Mouse (Mus musculus): Measurements from ENCODE around the gene Anxa9. TPM values are rescaled to one million over a fixed set of nuclear protein-coding genes. Genes with fewer than 3 reads are reported as not detected.

Anxa9 gene
- polyA plus RNA-seq, 1 experiment from 2014 or later, result 0.84 TPM

- Histone ChIP-seq H3K36me3 (ENCODE audit: control insufficient read depth, insufficient read depth, low read length) (peaks cover 26% of the 10 kb centered on the region), H3K4me3 (ENCODE audit: low read depth, low read length) (no peak overlapping the region), H3K27ac (ENCODE audit: low read depth, low read length) (no peak overlapping the region), H3K4me2 (no peak overlapping the region), H3K27me3 (ENCODE audit: control insufficient read depth, insufficient read depth, low read length) (no peaks in the 10 kb centered on the region), H3K9ac (ENCODE audit: low read depth, low read length) (no peak overlapping the region), H3K9me3 (replicated peaks; ENCODE audit: control insufficient read depth, low read length) (no peaks in the 10 kb centered on the region), H3K4me1 (ENCODE audit: control insufficient read depth, insufficient read depth, low read length) (peaks cover 4% of the 10 kb centered on the region; the same call in 1 of the 2 replicates)
- 87% methylated on average over 4 of the region's 4 CpGs for WGBS (ENCODE audit: insufficient replicate concordance)
- no peak for ATAC-seq (replicated peaks; ENCODE audit: insufficient number of reproducible peaks, low FRiP score, low TSS enrichment)
Observed at GRCm38 (mm10) chr3:95261975-95262374, 45.0 kb downstream of the Anxa9 start.

GRCm38 (mm10) chr3:95256931-95257330, 50.0 kb downstream of the Anxa9 start:
- no peaks in the 10 kb centered on the region for H3K4me1 ChIP-seq (ENCODE audit: control insufficient read depth, insufficient read depth, low read length)
- H3K27me3 ChIP-seq (ENCODE audit: control insufficient read depth, insufficient read depth, low read length), result no peaks in the 10 kb centered on the region
- no peak overlapping the region for H3K4me3 ChIP-seq (ENCODE audit: low read depth, low read length)
- H3K27ac ChIP-seq (ENCODE audit: low read depth, low read length), result no peak overlapping the region
- H3K36me3 ChIP-seq (ENCODE audit: control insufficient read depth, insufficient read depth, low read length), result peaks cover 18% of the 10 kb centered on the region
- H3K4me2 ChIP-seq, result no peak overlapping the region
- WGBS (ENCODE audit: insufficient replicate concordance), result 82% methylated on average over 5 of the region's 5 CpGs
- H3K9ac ChIP-seq (ENCODE audit: low read depth, low read length), result no peak overlapping the region
- H3K9me3 ChIP-seq (replicated peaks; ENCODE audit: control insufficient read depth, low read length), result no peaks in the 10 kb centered on the region
- ATAC-seq (replicated peaks; ENCODE audit: insufficient number of reproducible peaks, low FRiP score, low TSS enrichment), result no peak

GRCm38 (mm10) chr3:95250783-95251424, 56.1 kb downstream of the Anxa9 start, which contains the start of gene Bnipl:
Gene Bnipl, minus strand, starts transcription at chr3:95251193.
- no peak within 1 kb of the TSS for H3K4me2 ChIP-seq
- ATAC-seq (replicated peaks; ENCODE audit: insufficient number of reproducible peaks, low FRiP score, low TSS enrichment), result no peak
- H3K9ac ChIP-seq (ENCODE audit: low read depth, low read length), result no peak within 1 kb of the TSS
- H3K4me3 ChIP-seq (ENCODE audit: low read depth, low read length), result no peak within 1 kb of the TSS
- no peaks in the 10 kb centered on the region for H3K9me3 ChIP-seq (replicated peaks; ENCODE audit: control insufficient read depth, low read length)
- H3K27me3 ChIP-seq (ENCODE audit: control insufficient read depth, insufficient read depth, low read length), result no peaks in the 10 kb centered on the region
- no peak within 1 kb of the TSS for H3K27ac ChIP-seq (ENCODE audit: low read depth, low read length)
- 40% methylated on average over 7 of the region's 7 CpGs for WGBS (ENCODE audit: insufficient replicate concordance)
- H3K36me3 ChIP-seq (ENCODE audit: control insufficient read depth, insufficient read depth, low read length), result peaks cover 5% of the 10 kb centered on the region; the same call in 1 of the 2 replicates
- no peaks in the 10 kb centered on the region for H3K4me1 ChIP-seq (ENCODE audit: control insufficient read depth, insufficient read depth, low read length)

GRCm38 (mm10) chr3:95250361-95250760, 56.6 kb downstream of the Anxa9 start:
- no peaks in the 10 kb centered on the region for H3K27me3 ChIP-seq (ENCODE audit: control insufficient read depth, insufficient read depth, low read length)
- no peaks in the 10 kb centered on the region for H3K4me1 ChIP-seq (ENCODE audit: control insufficient read depth, insufficient read depth, low read length)
- no peak overlapping the region for H3K4me3 ChIP-seq (ENCODE audit: low read depth, low read length)
- H3K27ac ChIP-seq (ENCODE audit: low read depth, low read length), result no peak overlapping the region
- H3K4me2 ChIP-seq, result no peak overlapping the region
- peaks cover 5% of the 10 kb centered on the region; the same call in 1 of the 2 replicates for H3K36me3 ChIP-seq (ENCODE audit: control insufficient read depth, insufficient read depth, low read length)
- ATAC-seq (replicated peaks; ENCODE audit: insufficient number of reproducible peaks, low FRiP score, low TSS enrichment), result no peak
- 72% methylated on average over 5 of the region's 5 CpGs for WGBS (ENCODE audit: insufficient replicate concordance)
- H3K9me3 ChIP-seq (replicated peaks; ENCODE audit: control insufficient read depth, low read length), result no peaks in the 10 kb centered on the region
- H3K9ac ChIP-seq (ENCODE audit: low read depth, low read length), result no peak overlapping the region

- no peaks in the 10 kb centered on the region for H3K9me3 ChIP-seq (replicated peaks; ENCODE audit: control insufficient read depth, low read length)
- WGBS (ENCODE audit: insufficient replicate concordance), result 67% methylated on average over 1 of the region's 1 CpGs
- H3K27me3 ChIP-seq (ENCODE audit: control insufficient read depth, insufficient read depth, low read length), result no peaks in the 10 kb centered on the region
- H3K27ac ChIP-seq (ENCODE audit: low read depth, low read length), result no peak overlapping the region
- no peaks in the 10 kb centered on the region for H3K4me1 ChIP-seq (ENCODE audit: control insufficient read depth, insufficient read depth, low read length)
- no peak overlapping the region for H3K4me2 ChIP-seq
- no peak overlapping the region for H3K9ac ChIP-seq (ENCODE audit: low read depth, low read length)
- no peak overlapping the region for H3K4me3 ChIP-seq (ENCODE audit: low read depth, low read length)
- no peak for ATAC-seq (replicated peaks; ENCODE audit: insufficient number of reproducible peaks, low FRiP score, low TSS enrichment)
- no peaks in the 10 kb centered on the region for H3K36me3 ChIP-seq (ENCODE audit: control insufficient read depth, insufficient read depth, low read length)
Observed at GRCm38 (mm10) chr3:95247660-95248336, 59.2 kb downstream of the Anxa9 start.

- Histone ChIP-seq H3K36me3 (ENCODE audit: control insufficient read depth, insufficient read depth, low read length) (no peaks in the 10 kb centered on the region), H3K4me1 (ENCODE audit: control insufficient read depth, insufficient read depth, low read length) (no peaks in the 10 kb centered on the region), H3K27ac (ENCODE audit: low read depth, low read length) (no peak overlapping the region), H3K27me3 (ENCODE audit: control insufficient read depth, insufficient read depth, low read length) (no peaks in the 10 kb centered on the region), H3K4me2 (no peak overlapping the region), H3K4me3 (ENCODE audit: low read depth, low read length) (no peak overlapping the region), H3K9ac (ENCODE audit: low read depth, low read length) (no peak overlapping the region), H3K9me3 (replicated peaks; ENCODE audit: control insufficient read depth, low read length) (no peaks in the 10 kb centered on the region)
- 80% methylated on average over 5 of the region's 5 CpGs for WGBS (ENCODE audit: insufficient replicate concordance)
- ATAC-seq (replicated peaks; ENCODE audit: insufficient number of reproducible peaks, low FRiP score, low TSS enrichment), result no peak
Observed at GRCm38 (mm10) chr3:95246465-95247231, 60.3 kb downstream of the Anxa9 start.

Other genes starting within 250 kb of the Anxa9 start
- 11.8 and 14.0 TPM in 2 replicates for gene Pip5k1a, start 200.2 kb downstream of the Anxa9 start, polyA plus RNA-seq (2014; fragmentation: Nextera tagmentation; extraction: Ambion mirVana)
- 108 and 113 TPM in 2 replicates for gene Vps72, start 196.2 kb downstream of the Anxa9 start, polyA plus RNA-seq (2014; fragmentation: Nextera tagmentation; extraction: Ambion mirVana)
- 0.53 and 0.83 TPM in 2 replicates for gene Tmod4, start 182.7 kb downstream of the Anxa9 start, polyA plus RNA-seq (2014; fragmentation: Nextera tagmentation; extraction: Ambion mirVana)
- gene Scnm1, start 173.2 kb downstream of the Anxa9 start, polyA plus RNA-seq (2014; fragmentation: Nextera tagmentation; extraction: Ambion mirVana), result 57.7 and 61.8 TPM in 2 replicates
- 6.5 and 7.6 TPM in 2 replicates for gene Lysmd1, start 173.1 kb downstream of the Anxa9 start, polyA plus RNA-seq (2014; fragmentation: Nextera tagmentation; extraction: Ambion mirVana)
- gene Tnfaip8l2, start 164.8 kb downstream of the Anxa9 start, polyA plus RNA-seq (2014; fragmentation: Nextera tagmentation; extraction: Ambion mirVana), result 0.79 and 1.5 TPM in 2 replicates
- gene Sema6c, start 146.7 kb downstream of the Anxa9 start, polyA plus RNA-seq (2014; fragmentation: Nextera tagmentation; extraction: Ambion mirVana), result 2.2 and 2.8 TPM in 2 replicates
- gene Gabpb2, start 89.3 kb downstream of the Anxa9 start, polyA plus RNA-seq (2014; fragmentation: Nextera tagmentation; extraction: Ambion mirVana), result 5.4 and 7.2 TPM in 2 replicates
- gene Cdc42se1, start 78.4 kb downstream of the Anxa9 start, polyA plus RNA-seq (2014; fragmentation: Nextera tagmentation; extraction: Ambion mirVana), result 62.3 and 68.9 TPM in 2 replicates
- 16.4 and 21.0 TPM in 2 replicates for gene Mllt11, start 75.0 kb downstream of the Anxa9 start, polyA plus RNA-seq (2014; fragmentation: Nextera tagmentation; extraction: Ambion mirVana)
- 0.30 and 0.62 TPM in 2 replicates for gene Gm128, start 65.6 kb downstream of the Anxa9 start, polyA plus RNA-seq (2014; fragmentation: Nextera tagmentation; extraction: Ambion mirVana)
- not detected in 2 replicates for gene Bnipl, start 56.0 kb downstream of the Anxa9 start, polyA plus RNA-seq (2014; fragmentation: Nextera tagmentation; extraction: Ambion mirVana)
- 24.3 and 25.1 TPM in 2 replicates for gene Mindy1, start 25.8 kb downstream of the Anxa9 start, polyA plus RNA-seq (2014; fragmentation: Nextera tagmentation; extraction: Ambion mirVana)
- gene Prune1, start 25.1 kb downstream of the Anxa9 start, polyA plus RNA-seq (2014; fragmentation: Nextera tagmentation; extraction: Ambion mirVana), result 24.7 and 32.2 TPM in 2 replicates
- 117 and 125 TPM in 2 replicates for gene Cers2, start 7.6 kb upstream of the Anxa9 start, polyA plus RNA-seq (2014; fragmentation: Nextera tagmentation; extraction: Ambion mirVana)
- 31.6 and 37.6 TPM in 2 replicates for gene Setdb1, start 50.0 kb upstream of the Anxa9 start, polyA plus RNA-seq (2014; fragmentation: Nextera tagmentation; extraction: Ambion mirVana)
- gene 4930558C23Rik, start 95.7 kb upstream of the Anxa9 start, polyA plus RNA-seq (2014; fragmentation: Nextera tagmentation; extraction: Ambion mirVana), result not detected in 2 replicates
- gene Arnt, start 127.2 kb upstream of the Anxa9 start, polyA plus RNA-seq (2014; fragmentation: Nextera tagmentation; extraction: Ambion mirVana), result 20.6 and 28.5 TPM in 2 replicates
- 9.9 and 14.0 TPM in 2 replicates for gene Ctsk, start 192.1 kb upstream of the Anxa9 start, polyA plus RNA-seq (2014; fragmentation: Nextera tagmentation; extraction: Ambion mirVana)
- 5.4 and 6.2 TPM in 2 replicates for gene Ctss, start 219.6 kb upstream of the Anxa9 start, polyA plus RNA-seq (2014; fragmentation: Nextera tagmentation; extraction: Ambion mirVana)